Mouse (Mus musculus) adrenal gland, postnatal 25 days (tissue): ENCODE measurements around the gene Sema4c. TPM values are rescaled to one million over a fixed set of nuclear protein-coding genes. Genes with fewer than 3 reads are reported as not detected.
"Not testable (repeated sequence)": the region's sequence is repeated elsewhere in the genome, so short reads cannot be mapped to it uniquely, and the experiment has no call there.

Experiments
- DNase-seq: peaks from one replicate; pipeline ENCODE4 v3.0.0; 2021; ENCODE audit warnings: mixed read lengths
- total RNA-seq: library from RNA; stranded (reverse); gene quantifications from 2 replicates; pipeline ENCODE4 v1.2.3, GENCODE M21; 2021

The Sema4c gene
- total RNA-seq, 1 experiment from 2014 or later = 24.2 TPM

- peak; percentile 92 for DNase-seq
These were observed 1.3 kb downstream of the Sema4c start for GRCm38 (mm10) chr1:36556553-36557456.

- no peak for DNase-seq
These were observed 2.3 kb downstream of the Sema4c start for GRCm38 (mm10) chr1:36555798-36556395.

GRCm38 (mm10) chr1:36554633-36555399 is 3.3 kb downstream of the Sema4c start:
- no peak for DNase-seq

GRCm38 (mm10) chr1:36552506-36552905 is 5.6 kb downstream of the Sema4c start:
- DNase-seq = no peak

- DNase-seq = no peak
These were observed 6.2 kb downstream of the Sema4c start for GRCm38 (mm10) chr1:36551904-36552303.

- no peak for DNase-seq
These were observed 7.9 kb downstream of the Sema4c start for GRCm38 (mm10) chr1:36550075-36550863.

- no peak for DNase-seq
These were observed 8.7 kb downstream of the Sema4c start for GRCm38 (mm10) chr1:36549491-36549890.

- no peak for DNase-seq
These were observed 9.4 kb downstream of the Sema4c start for GRCm38 (mm10) chr1:36548771-36549170.

- no peak for DNase-seq
These were observed 10.1 kb downstream of the Sema4c start for GRCm38 (mm10) chr1:36547981-36548598.

- DNase-seq = peak; percentile 96
These were observed 11.2 kb downstream of the Sema4c start, which contains the start of gene Ankrd39 for GRCm38 (mm10) chr1:36546888-36547471. TSS of gene Ankrd39 (minus strand) at chr1:36547445.

GRCm38 (mm10) chr1:36545845-36546600 is 12.1 kb downstream of the Sema4c start:
- DNase-seq = no peak

GRCm38 (mm10) chr1:36545382-36545781 is 12.8 kb downstream of the Sema4c start:
- no peak for DNase-seq

- DNase-seq = no peak
These were observed 15.2 kb downstream of the Sema4c start for GRCm38 (mm10) chr1:36542925-36543324.

GRCm38 (mm10) chr1:36541844-36542243 is 16.3 kb downstream of the Sema4c start:
- DNase-seq = no peak

GRCm38 (mm10) chr1:36540807-36541206 is 17.3 kb downstream of the Sema4c start:
- DNase-seq = no peak

GRCm38 (mm10) chr1:36540132-36540531 is 18.0 kb downstream of the Sema4c start:
- DNase-seq = no peak

GRCm38 (mm10) chr1:36539186-36539585 is 19.0 kb downstream of the Sema4c start, which contains the start of gene Gm42417:
TSS of gene Gm42417 (minus strand) at chr1:36539429.
- DNase-seq = peak; percentile 88

- no peak for DNase-seq
These were observed 19.4 kb downstream of the Sema4c start for GRCm38 (mm10) chr1:36538727-36539126.

- not testable (repeated sequence) for DNase-seq
These were observed 21.4 kb downstream of the Sema4c start, which contains the start of gene Ankrd23 for GRCm38 (mm10) chr1:36536783-36537182. TSS of gene Ankrd23 (minus strand) at chr1:36536883.

GRCm38 (mm10) chr1:36536397-36536728 is 21.8 kb downstream of the Sema4c start:
- no peak for DNase-seq
